Mouse (Mus musculus): ENCODE measurements around the gene Vwce. TPM values are rescaled to one million over a fixed set of nuclear protein-coding genes. Genes with fewer than 3 reads are reported as not detected.
A peak's percentile ranks its signal among the peaks of the same experiment; 100 is the strongest.

Vwce gene
- total RNA-seq, 2 experiments from 2014 or later, result not detected

DNA sequence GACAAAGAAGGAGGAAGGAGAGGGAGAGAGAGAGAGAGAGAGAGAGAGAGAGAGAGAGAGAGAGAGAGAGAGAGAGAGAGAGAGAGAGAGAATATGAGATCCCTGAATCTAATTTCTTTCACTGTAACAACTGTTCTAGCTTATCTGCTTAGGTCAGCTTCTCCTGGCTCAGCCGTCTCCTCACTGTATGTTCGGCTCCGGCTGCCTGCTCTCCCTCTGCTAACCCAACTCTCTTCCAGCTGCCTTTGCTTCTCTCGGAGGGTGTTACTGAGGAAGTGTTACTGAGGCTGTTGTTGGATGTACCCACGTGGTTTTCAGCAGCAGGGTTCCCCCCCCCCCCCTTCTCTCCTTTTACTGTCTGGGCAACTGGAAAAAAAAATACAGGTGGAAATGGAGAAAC, 6.1 kb downstream of the Vwce start:
- intact Hi-C loops (cut with DNase I), result no loop called here
- no peak for DNase-seq (ENCODE audit: low spot score)

GRCm38 (mm10) chr19:10640589-10641378, 6.8 kb downstream of the Vwce start:
- DNase-seq (ENCODE audit: low spot score), result no peak
- intact Hi-C loops (cut with DNase I), result no loop called here

DNA sequence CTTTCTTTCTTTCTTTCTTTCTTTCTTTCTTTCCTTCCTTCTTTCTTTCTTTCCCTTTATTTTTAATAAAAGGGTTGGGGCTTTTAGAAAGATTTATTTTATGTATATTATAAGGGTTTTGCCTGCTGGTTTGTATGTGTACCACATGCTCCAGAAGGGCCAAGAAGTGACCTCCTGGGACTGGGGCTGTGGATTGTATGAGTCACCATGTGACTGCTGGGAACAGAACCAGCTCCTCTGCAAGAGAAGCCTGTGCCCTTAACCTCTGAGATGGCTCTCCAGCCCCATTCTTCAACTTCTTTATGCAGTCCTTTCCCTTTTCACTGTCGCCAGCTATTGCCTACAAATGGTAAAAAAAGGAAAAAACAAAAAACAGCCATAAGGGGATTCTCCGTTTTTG, 11.6 kb downstream of the Vwce start:
- intact Hi-C loops (cut with DNase I), result no loop called here
- DNase-seq (ENCODE audit: low spot score), result peak; percentile 14

GRCm38 (mm10) chr19:10648156-10648555, 14.1 kb downstream of the Vwce start:
- intact Hi-C loops (cut with DNase I), result no loop called here
- no peak for DNase-seq (ENCODE audit: low spot score)

GRCm38 (mm10) chr19:10656058-10656457, 22.0 kb downstream of the Vwce start:
- no peak for DNase-seq (ENCODE audit: low spot score)
- intact Hi-C loops (cut with DNase I), result no loop called here

DNA sequence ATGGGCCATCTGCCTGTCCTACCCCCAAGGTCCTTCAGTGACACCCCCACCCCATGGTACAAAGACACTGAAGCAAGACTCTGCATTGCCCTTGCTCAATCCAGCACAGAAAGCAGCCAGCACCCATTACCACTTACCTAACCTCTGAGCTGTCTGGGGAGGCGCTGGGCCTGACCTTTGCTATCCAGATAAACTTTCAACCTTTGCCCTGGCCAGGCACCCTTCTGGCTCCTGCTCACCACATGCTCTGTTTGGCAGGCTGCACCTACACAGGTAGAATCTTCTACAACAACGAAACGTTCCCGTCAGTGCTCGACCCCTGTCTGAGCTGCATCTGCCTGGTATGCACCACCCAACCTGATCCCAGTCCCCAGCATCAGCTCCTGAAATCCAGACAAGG, 23.7 kb downstream of the Vwce start:
- DNase-seq (ENCODE audit: low spot score), result no peak

GRCm38 (mm10) chr19:10658406-10658805, 24.4 kb downstream of the Vwce start:
- intact Hi-C loops (cut with DNase I), result no loop called here
- no peak for DNase-seq (ENCODE audit: low spot score)

More for the DNA sequence above, 23.7 kb downstream of the Vwce start:
- intact Hi-C loops (cut with DNase I), result no loop called here

DNA sequence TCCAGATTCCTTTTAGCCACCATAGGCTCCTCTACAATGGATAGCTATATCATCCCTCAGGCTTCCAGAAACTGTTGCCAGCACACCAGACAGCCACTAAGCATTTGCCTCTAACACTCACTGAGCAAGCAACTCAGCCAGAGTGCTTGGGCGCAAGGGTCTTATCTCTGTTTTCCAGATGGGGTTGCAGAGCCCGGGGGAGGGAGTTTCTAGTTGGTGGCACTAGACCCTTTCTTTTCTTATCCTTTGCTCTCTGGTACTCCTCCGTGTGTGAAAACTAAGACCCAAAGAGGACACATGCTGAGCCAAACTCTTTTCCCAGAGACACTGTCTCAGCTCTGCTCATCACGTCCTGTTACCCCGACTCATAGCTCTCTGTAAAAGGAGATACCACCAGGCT, 27.4 kb downstream of the Vwce start:
- no peak for DNase-seq (ENCODE audit: low spot score)
- intact Hi-C loops (cut with DNase I), result no loop called here

GRCm38 (mm10) chr19:10661919-10662318, 27.9 kb downstream of the Vwce start:
- DNase-seq (ENCODE audit: low spot score), result no peak
- intact Hi-C loops (cut with DNase I), result no loop called here

DNA sequence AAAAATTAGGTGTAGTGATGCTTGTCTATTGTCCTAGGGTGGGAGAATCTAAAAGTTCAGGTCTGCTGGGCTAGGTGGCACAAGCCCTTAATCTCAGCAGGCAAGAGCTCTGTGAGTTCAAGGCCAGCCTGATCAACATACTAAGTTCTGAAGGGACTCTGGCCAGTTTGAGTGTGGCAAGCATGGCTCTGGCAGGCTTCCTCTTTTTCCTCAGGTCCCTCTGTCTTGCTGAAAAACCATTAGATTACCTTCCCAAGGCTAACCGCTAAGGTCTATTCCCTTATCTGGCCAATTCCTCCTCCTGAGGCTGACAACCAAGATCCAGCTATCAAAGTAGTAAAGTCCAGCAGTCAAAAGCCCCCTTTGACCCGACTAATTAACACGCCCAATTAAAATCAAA, 28.7 kb downstream of the Vwce start:
- DNase-seq (ENCODE audit: low spot score), result no peak
- intact Hi-C loops (cut with DNase I), result no loop called here

- DNase-seq (ENCODE audit: low spot score), result no peak
- intact Hi-C loops (cut with DNase I), result loop anchor here (2.0 to 5.0 kb wide), 3 partner anchors 42 to 312 kb away; no protein-coding TSS in a partner anchor
Measured at GRCm38 (mm10) chr19:10665093-10665492, 31.1 kb downstream of the Vwce start.

DNA sequence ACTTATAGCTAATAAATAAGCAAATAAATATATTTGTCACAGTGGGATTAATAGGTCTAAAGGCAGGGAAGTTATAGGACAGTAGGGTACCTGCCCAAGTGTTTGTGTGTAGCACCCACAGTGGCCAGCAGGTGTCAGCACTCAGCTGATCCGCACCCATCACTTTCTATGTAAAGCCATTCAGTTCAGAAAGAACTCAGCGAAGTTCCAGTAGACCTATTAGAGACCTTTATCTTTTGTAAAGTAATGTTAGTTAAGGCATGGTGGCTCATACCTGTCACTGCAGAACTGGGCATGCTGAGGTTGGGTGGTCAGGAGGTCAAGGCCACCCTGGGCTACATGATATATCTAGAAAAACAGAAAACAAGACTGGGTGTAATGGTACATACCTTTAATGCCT, 31.5 kb downstream of the Vwce start:
- DNase-seq (ENCODE audit: low spot score), result no peak
- intact Hi-C loops (cut with DNase I), result loop anchor here (2.0 to 5.0 kb wide), 3 partner anchors 42 to 312 kb away; no protein-coding TSS in a partner anchor

GRCm38 (mm10) chr19:10671319-10671718, 37.3 kb downstream of the Vwce start:
- intact Hi-C loops (cut with DNase I), result no loop called here

GRCm38 (mm10) chr19:10671854-10672417, 37.9 kb downstream of the Vwce start:
- DNase-seq (ENCODE audit: low spot score), result no peak
- intact Hi-C loops (cut with DNase I), result no loop called here

More at GRCm38 (mm10) chr19:10671319-10671718, 37.3 kb downstream of the Vwce start:
- DNase-seq (ENCODE audit: low spot score), result no peak

DNA sequence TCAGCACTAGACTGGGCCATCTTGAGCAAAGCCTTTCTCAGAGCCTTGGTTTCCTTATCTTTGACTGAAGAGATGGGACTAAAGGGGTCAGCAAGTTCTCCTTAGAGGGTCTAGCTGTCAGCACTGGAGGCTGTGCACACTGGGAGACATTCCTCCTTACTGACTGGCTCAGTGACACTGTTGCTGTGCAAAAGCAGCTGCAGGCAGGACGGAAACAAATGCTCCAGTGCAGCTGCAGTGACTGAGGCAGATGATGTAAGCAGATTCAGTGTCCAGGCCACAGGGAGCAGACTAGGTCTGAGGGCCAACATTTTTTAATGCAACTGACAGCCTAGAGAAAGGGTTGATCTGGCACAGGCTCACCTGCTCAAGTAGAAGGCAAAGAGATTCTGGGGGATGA, 39.3 kb downstream of the Vwce start:
- intact Hi-C loops (cut with DNase I), result no loop called here

GRCm38 (mm10) chr19:10676656-10677055, 42.6 kb downstream of the Vwce start:
- intact Hi-C loops (cut with DNase I), result loop anchor here (5.0 kb wide), 1 partner anchor 281 kb away; no protein-coding TSS in a partner anchor
- DNase-seq (ENCODE audit: low spot score), result no peak

More for the DNA sequence above, 39.3 kb downstream of the Vwce start:
- no peak for DNase-seq (ENCODE audit: low spot score)

- intact Hi-C loops (cut with DNase I), result loop anchor here (1.0 to 5.0 kb wide), 2 partner anchors 31 to 279 kb away; no protein-coding TSS in a partner anchor
- DNase-seq (ENCODE audit: low spot score), result peak; percentile 40
Measured at GRCm38 (mm10) chr19:10677915-10678771, 44.1 kb downstream of the Vwce start, which contains the start of gene Pga5. Gene Pga5, minus strand, starts transcription at chr19:10678071.

DNA sequence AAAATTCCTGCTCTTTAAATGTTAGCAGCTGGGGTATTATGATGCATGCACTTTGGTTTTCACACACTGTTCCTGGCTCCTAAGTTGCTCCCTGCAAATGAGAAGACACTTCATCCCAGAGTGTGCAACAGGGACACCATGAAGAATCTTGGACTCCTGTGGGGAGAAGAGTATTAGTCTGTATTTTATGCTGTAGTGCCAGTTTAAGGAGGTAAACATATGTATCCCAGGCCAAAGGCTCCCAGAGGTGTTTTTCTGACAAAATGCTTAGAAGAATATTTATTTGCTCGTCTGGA, 44.7 kb downstream of the Vwce start:
- intact Hi-C loops (cut with DNase I), result loop anchor here (1.0 to 5.0 kb wide), 2 partner anchors 31 to 279 kb away; no protein-coding TSS in a partner anchor

GRCm38 (mm10) chr19:10681571-10681970, 47.6 kb downstream of the Vwce start:
- intact Hi-C loops (cut with DNase I), result no loop called here
- DNase-seq (ENCODE audit: low spot score), result no peak

More for the DNA sequence above, 44.7 kb downstream of the Vwce start:
- DNase-seq (ENCODE audit: low spot score), result no peak

DNA sequence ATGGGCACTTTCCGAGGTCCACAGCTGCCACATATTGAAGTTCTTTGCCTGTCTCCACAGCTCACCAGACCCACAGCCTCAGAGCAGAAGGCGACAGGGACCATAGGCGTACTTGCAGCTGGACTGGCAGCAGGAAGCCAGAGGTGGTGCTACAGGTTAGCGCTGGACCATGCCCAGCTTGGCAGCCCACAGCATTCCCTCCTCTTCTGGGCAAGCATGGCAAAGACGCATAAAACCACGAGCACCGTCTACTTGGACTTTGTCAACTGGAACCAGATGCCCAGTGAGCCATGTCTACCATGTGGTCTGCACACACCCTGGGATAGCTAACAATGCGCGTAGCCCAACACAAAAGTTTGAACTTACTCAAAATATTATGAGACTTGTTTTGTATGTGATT, 51.1 kb downstream of the Vwce start:
- DNase-seq (ENCODE audit: low spot score), result no peak
- intact Hi-C loops (cut with DNase I), result no loop called here
